Mouse (Mus musculus) lung, postnatal 0 days (tissue): ENCODE measurements around the gene Mbip.

Source experiments
- CTCF ChIP-seq: IDR thresholded peaks from 2 replicates; pipeline ENCODE4 v1.5.1; 2016; ENCODE audit warnings: antibody characterized with exemption, mild to moderate bottlenecking
- EP300 ChIP-seq: IDR thresholded peaks from 2 replicates; pipeline ENCODE4 v1.6.1; 2016; ENCODE audit warnings: antibody characterized with exemption, mild to moderate bottlenecking, control low read depth

DNA sequence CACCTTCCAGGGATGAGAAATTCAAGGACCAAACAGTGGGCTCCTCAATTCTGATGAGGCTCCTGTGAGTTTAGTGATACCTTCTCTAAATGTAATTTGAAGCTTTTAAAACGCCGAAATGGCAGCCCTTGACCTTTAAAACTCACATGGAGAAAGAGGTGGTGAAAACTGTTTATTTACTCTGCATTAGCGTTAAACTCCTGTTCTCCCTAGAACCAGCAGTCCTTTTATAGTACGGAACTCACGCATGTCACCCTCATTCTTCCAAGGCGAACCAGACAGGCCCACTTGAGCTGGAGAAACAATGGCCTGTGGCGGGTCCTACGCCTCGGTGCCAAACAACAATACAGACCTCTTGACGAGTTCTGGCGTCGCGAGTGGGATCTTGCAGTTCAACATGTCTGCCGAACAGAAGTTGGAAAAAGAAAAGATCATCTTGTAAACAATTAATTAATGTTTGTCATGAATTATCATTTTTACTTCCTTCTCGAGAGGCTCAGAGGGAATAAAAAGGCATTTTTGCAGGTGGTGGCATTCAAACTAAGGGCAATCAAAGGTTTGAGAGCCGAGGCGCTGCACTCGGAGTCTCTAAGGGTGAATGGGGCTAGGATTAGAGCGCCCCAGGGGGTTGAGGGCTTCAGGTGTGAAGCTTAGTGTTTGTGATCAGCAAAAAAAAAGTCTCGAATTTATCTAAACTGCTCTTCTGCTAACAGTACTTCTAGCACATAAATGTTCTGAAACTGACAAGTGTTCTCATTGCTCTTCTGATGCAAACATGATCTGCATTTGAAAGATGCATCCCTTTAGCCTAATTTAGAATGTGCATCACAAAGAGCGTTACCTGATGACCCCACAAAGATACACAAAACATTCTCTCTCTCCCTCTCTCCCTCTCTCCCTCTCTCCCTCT is 47.5 kb downstream of the Mbip start:
- TF ChIP-seq CTCF (no peak), EP300 (no peak)
